Mouse (Mus musculus) embryonic fibroblast, embryonic 13.5 days (primary cell): ENCODE results near the gene Dcun1d4.
"Not testable (repeated sequence)": the region's sequence is repeated elsewhere in the genome, so short reads cannot be mapped to it uniquely, and the experiment has no call there.

Experiments used
- CTCF ChIP-seq: IDR thresholded peaks from 2 replicates; pipeline ENCODE4 v1.5.1; 2011; ENCODE audit warnings: mild to moderate bottlenecking, control low read depth, low read length, moderate library complexity, borderline replicate concordance; ENCODE audit not compliant: insufficient read depth
- POLR2A ChIP-seq: IDR thresholded peaks from 2 replicates; pipeline ENCODE4 v1.6.1; 2011; ENCODE audit warnings: low read depth, mild to moderate bottlenecking, control low read depth, low read length, moderate library complexity

- TF ChIP-seq POLR2A, CTCF: not testable (repeated sequence)
These were observed 103.2 kb downstream of the Dcun1d4 start for GRCm38 (mm10) chr5:73584011-73584410.
